Mouse (Mus musculus) T-cell, adult 2 months (primary cell): Measurements from ENCODE around the gene Lamc1.

Experiments
- DNase-seq: peaks from one replicate; pipeline ENCODE4 v3.0.0; 2022; ENCODE audit warnings: low spot score

Gene Lamc1

GRCm38 (mm10) chr1:153185828-153186803 is 146.5 kb downstream of the Lamc1 start, which contains the start of gene Lamc2:
Lamc2 (minus strand) TSS chr1:153186447.
- no peak for DNase-seq

- no peak for DNase-seq
These were observed 151.8 kb downstream of the Lamc1 start for GRCm38 (mm10) chr1:153180586-153181289.

- DNase-seq, result no peak
These were observed 152.4 kb downstream of the Lamc1 start for GRCm38 (mm10) chr1:153180160-153180559.

GRCm38 (mm10) chr1:153174801-153175200 is 157.8 kb downstream of the Lamc1 start:
- no peak for DNase-seq

GRCm38 (mm10) chr1:153173276-153173675 is 159.3 kb downstream of the Lamc1 start:
- DNase-seq, result no peak

- no peak for DNase-seq
These were observed 160.3 kb downstream of the Lamc1 start for GRCm38 (mm10) chr1:153172291-153172731.

- DNase-seq, result no peak
These were observed 161.6 kb downstream of the Lamc1 start for GRCm38 (mm10) chr1:153171011-153171410.
